Mouse (Mus musculus) MEL (cell line): Measurements from ENCODE around the gene Klc1. TPM values are rescaled to one million over a fixed set of nuclear protein-coding genes. Genes with fewer than 3 reads are reported as not detected.

Experiments used
- DNase-seq: peaks from one replicate; pipeline ENCODE4 v3.0.0; 2011; ENCODE audit warnings: low read depth, low spot score
- H3K27ac ChIP-seq: 2 replicates; pipeline ENCODE4 v1.5.1; 2012; ENCODE audit warnings: low read depth, mild to moderate bottlenecking, control low read depth, low read length, moderate library complexity; ENCODE audit not compliant: control insufficient read depth
- H3K27me3 ChIP-seq, 2 experiments: fragments of 150-350 bp in 1 of 2; sonication (generic) in 1 of 2; 2 replicates each; pipeline ENCODE4 v1.6.1; 2012; ENCODE audit warnings: low read length in 2 of 2, mild to moderate bottlenecking in 2 of 2, improper control_type of control experiment in 1 of 2, moderate library complexity in 1 of 2; ENCODE audit not compliant: insufficient read depth in 2 of 2, control insufficient read depth in 1 of 2
- H3K36me3 ChIP-seq, 2 experiments: 2 replicates each; pipeline ENCODE4 v1.6.1; 2012 to 2014; ENCODE audit warnings: low read length in 2 of 2, improper control_type of control experiment in 1 of 2, inconsistent platforms in 1 of 2, mild to moderate bottlenecking in 1 of 2; ENCODE audit not compliant: insufficient read depth in 2 of 2, control insufficient read depth in 1 of 2
- H3K4me1 ChIP-seq, 2 experiments: fragments of 150-350 bp in 1 of 2; sonication (generic) in 1 of 2; 2 replicates each; pipeline ENCODE4 v1.6.1; 2012; ENCODE audit warnings: low read length in 2 of 2, improper control_type of control experiment in 1 of 2, mild to moderate bottlenecking in 1 of 2; ENCODE audit not compliant: insufficient read depth in 2 of 2, control insufficient read depth in 1 of 2
- H3K4me3 ChIP-seq, 2 experiments: fragments of 150-350 bp in 1 of 2; sonication (generic) in 1 of 2; 2 replicates each; pipeline ENCODE4 v1.5.1; 2012; ENCODE audit warnings: low read depth in 2 of 2, low read length in 2 of 2, mild to moderate bottlenecking in 2 of 2, moderate library complexity in 2 of 2, control low read depth in 1 of 2, improper control_type of control experiment in 1 of 2; ENCODE audit not compliant: control insufficient read depth in 1 of 2, insufficient read depth in 1 of 2
- H3K79me2 ChIP-seq: 2 replicates; pipeline ENCODE4 v1.6.1; 2012; ENCODE audit warnings: mild to moderate bottlenecking, low read length, moderate library complexity; ENCODE audit not compliant: control insufficient read depth, poor library complexity, insufficient read depth
- H3K9ac ChIP-seq: 2 replicates; pipeline ENCODE4 v1.6.1; 2012; ENCODE audit warnings: low read depth, mild to moderate bottlenecking, control low read depth, low read length, moderate library complexity; ENCODE audit not compliant: control insufficient read depth, poor library complexity, severe bottlenecking
- H3K9me3 ChIP-seq: fragments of 150-350 bp; sonication (generic); replicated peaks from 2 replicates; pipeline ENCODE4 v1.6.1; 2012; ENCODE audit warnings: mild to moderate bottlenecking, low read length, improper control_type of control experiment, moderate library complexity; ENCODE audit not compliant: insufficient read depth
- E2F4 ChIP-seq: IDR thresholded peaks from 2 replicates; pipeline ENCODE4 v1.6.1; 2011; ENCODE audit warnings: low read depth, low read length, improper control_type of control experiment, borderline replicate concordance
- EP300 ChIP-seq, 2 experiments: IDR thresholded peaks; 2 replicates each; pipeline ENCODE4 v1.6.1; 2011; ENCODE audit warnings: improper control_type of control experiment in 2 of 2, low read length in 2 of 2, low read depth in 1 of 2, mild to moderate bottlenecking in 1 of 2
- GABPA ChIP-seq: IDR thresholded peaks from 2 replicates; pipeline ENCODE4 v1.6.1; 2012; ENCODE audit warnings: low read depth, mild to moderate bottlenecking, inconsistent platforms, low read length, improper control_type of control experiment, moderate library complexity
- GATA1 ChIP-seq: IDR thresholded peaks from 2 replicates; pipeline ENCODE4 v1.6.1; 2011; ENCODE audit warnings: low read depth, low read length, improper control_type of control experiment
- JUND ChIP-seq: IDR thresholded peaks from 2 replicates; pipeline ENCODE4 v1.6.1; 2011; ENCODE audit warnings: low read depth, mild to moderate bottlenecking, improper control_type of control experiment, low read length
- MXI1 ChIP-seq: IDR thresholded peaks from 2 replicates; pipeline ENCODE4 v1.6.1; 2011; ENCODE audit warnings: mild to moderate bottlenecking, low read depth, low read length, improper control_type of control experiment
- NELFE ChIP-seq: IDR thresholded peaks from 2 replicates; pipeline ENCODE4 v1.6.1; 2011; ENCODE audit warnings: low read depth, low read length, improper control_type of control experiment
- POLR2AphosphoS2 ChIP-seq: IDR thresholded peaks from 2 replicates; pipeline ENCODE4 v1.6.1; 2011; ENCODE audit warnings: low read length, improper control_type of control experiment
- RAD21 ChIP-seq: IDR thresholded peaks from 2 replicates; pipeline ENCODE4 v1.6.1; 2011; ENCODE audit warnings: mild to moderate bottlenecking, low read depth, low read length, improper control_type of control experiment
- RCOR1 ChIP-seq: IDR thresholded peaks from 2 replicates; pipeline ENCODE4 v1.6.1; 2012; ENCODE audit warnings: low read depth, mild to moderate bottlenecking, inconsistent platforms, low read length, improper control_type of control experiment
- SIN3A ChIP-seq: IDR thresholded peaks from 2 replicates; pipeline ENCODE4 v1.6.1; 2012; ENCODE audit warnings: low read length, improper control_type of control experiment, inconsistent platforms
- SMC3 ChIP-seq: IDR thresholded peaks from 2 replicates; pipeline ENCODE4 v1.6.1; 2011; ENCODE audit warnings: low read depth, low read length, improper control_type of control experiment
- ZC3H11A ChIP-seq: IDR thresholded peaks from 2 replicates; pipeline ENCODE4 v1.6.1; 2012; ENCODE audit warnings: low read depth, mild to moderate bottlenecking, inconsistent platforms, low read length, improper control_type of control experiment
- ZNF384 ChIP-seq: IDR thresholded peaks from 2 replicates; pipeline ENCODE4 v1.6.1; 2012; ENCODE audit warnings: low read depth, mild to moderate bottlenecking, inconsistent platforms, low read length, improper control_type of control experiment
- polyA plus RNA-seq, 2 experiments: library from polyadenylated mRNA; stranded (reverse) in 1 of 2; unstranded in 1 of 2; fragments of >175 nt in 1 of 2; fragments of >200 nt in 1 of 2; gene quantifications; 2 replicates each; pipeline versions ENCODE4 v1.2.1 to v1.2.4; 2012; ENCODE audit warnings: low replicate concordance in 2 of 2, low read depth in 1 of 2; ENCODE audit not compliant: insufficient read length in 2 of 2, insufficient read depth in 1 of 2, missing spikeins in 1 of 2
- total RNA-seq: library from RNA; depleted of rRNA; stranded (reverse); fragments of 300-350 nt; gene quantifications from 2 replicates; pipeline ENCODE4 v1.2.3, GENCODE M21; 2012

The Klc1 gene
- total and polyA plus RNA-seq, 3 experiments = 30.7 to 60.4 TPM; not detected in 1

DNA sequence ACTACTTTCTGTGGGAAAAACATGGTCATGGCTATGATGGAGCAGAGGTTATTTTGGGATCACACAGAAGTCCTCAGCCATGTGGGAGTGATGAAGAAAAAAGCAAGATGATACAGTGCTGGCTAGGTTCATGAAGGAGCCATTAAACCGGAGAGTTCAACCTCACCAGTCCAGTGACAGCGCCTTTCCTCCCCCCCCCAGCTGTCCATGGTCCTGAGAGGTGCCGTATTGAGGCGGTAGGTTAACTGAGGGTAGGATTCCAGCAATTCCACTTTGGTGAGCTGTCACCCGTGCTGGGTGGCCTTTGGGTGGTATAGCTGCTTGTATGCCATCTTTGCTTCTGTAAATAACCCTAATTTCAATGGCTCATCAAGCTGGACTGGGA lies 2.0 kb upstream of the Klc1 start:
- DNase-seq = peak; percentile 39
- H3K4me3 ChIP-seq = no peak overlapping the region
- H3K9ac ChIP-seq = no peak overlapping the region
- H3K4me1 ChIP-seq = peaks cover 9 to 19% of the 10 kb centered on the region in 2 experiments
- H3K9me3 ChIP-seq = no peaks in the 10 kb centered on the region
- no peak overlapping the region for H3K27ac ChIP-seq
- H3K27me3 ChIP-seq = no peaks in the 10 kb centered on the region
- TF ChIP-seq POLR2AphosphoS2 = no peak
- 0 out of 2 replicates have a peak, but pooled peaks have one; percentile 16 for TF ChIP-seq SIN3A
- 0 out of 2 replicates have a peak, but pooled peaks have one; percentile 20 for TF ChIP-seq MXI1
- peaks cover 18% of the 10 kb centered on the region for H3K79me2 ChIP-seq
- peaks cover 0 to 10% of the 10 kb centered on the region in 2 experiments; a peak in 2 of 4 replicates for H3K36me3 ChIP-seq

DNA sequence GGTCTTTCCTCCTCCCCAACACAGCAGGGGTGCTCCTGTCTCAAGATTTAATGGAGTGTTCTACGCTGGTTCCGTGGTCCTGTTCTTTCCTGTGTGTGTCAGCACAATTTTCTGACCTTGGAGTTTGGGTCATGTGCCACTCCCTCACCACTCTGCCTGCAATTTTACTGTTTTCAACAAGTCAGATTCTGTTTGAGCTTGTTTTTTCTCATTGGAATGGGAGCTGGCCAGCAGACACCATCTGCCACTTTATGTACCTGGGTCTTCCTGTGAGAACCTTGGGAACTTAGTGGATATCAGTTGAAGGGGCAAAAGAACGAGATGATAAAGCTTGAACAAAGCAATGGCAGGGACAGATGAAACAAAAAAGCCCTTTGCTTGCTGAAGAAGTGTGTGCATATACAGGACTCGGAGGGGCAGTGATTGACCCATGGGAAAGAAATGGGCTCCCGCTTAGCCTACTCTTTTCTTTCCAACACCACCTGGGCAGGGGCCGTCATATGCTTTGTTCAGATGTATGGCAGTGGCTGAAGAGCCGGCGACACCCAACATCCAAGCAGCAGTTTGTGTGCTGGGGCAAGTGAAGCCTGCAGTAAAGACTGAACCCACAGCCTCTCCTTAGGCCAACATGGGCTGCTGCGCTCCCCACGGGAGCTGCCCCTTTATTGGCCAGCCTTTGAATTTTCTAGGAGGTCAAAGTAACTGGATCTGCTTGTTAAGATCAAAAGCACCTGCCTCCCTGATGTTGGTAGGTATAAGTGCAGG lies 906 bp upstream of the Klc1 start:
- Histone ChIP-seq H3K4me1 (peaks cover 9 to 18% of the 10 kb centered on the region in 2 experiments), H3K9ac (peak overlapping the region; percentile 86), H3K4me3 (peak overlapping the region; percentile 79 to 94), H3K27ac (no peak overlapping the region), H3K79me2 (peaks cover 26% of the 10 kb centered on the region), H3K36me3 (peaks cover 0 to 10% of the 10 kb centered on the region in 2 experiments; a peak in 2 of 4 replicates), H3K27me3 (no peaks in the 10 kb centered on the region), H3K9me3 (no peaks in the 10 kb centered on the region)
- no peak for DNase-seq
- TF ChIP-seq GABPA = no peak
- TF ChIP-seq E2F4 = no peak
- no peak for TF ChIP-seq POLR2AphosphoS2
- TF ChIP-seq NELFE = no peak
- TF ChIP-seq RCOR1 = no peak
- 0 out of 2 replicates have a peak, but pooled peaks have one; percentile 10 for TF ChIP-seq MXI1
- no peak for TF ChIP-seq GATA1
- no peak for TF ChIP-seq EP300 (IDR thresholded peaks at IDR 0.05; ENCODE audit: low read depth in 1 of 2, low read length in 2 of 2)

GRCm38 (mm10) chr12:111759176-111760061 lies 770 bp downstream of the Klc1 start:
- peak overlapping the region; percentile 79 to 94 for H3K4me3 ChIP-seq
- H3K27ac ChIP-seq = no peak overlapping the region
- H3K9me3 ChIP-seq = no peaks in the 10 kb centered on the region
- peaks cover 8 to 17% of the 10 kb centered on the region in 2 experiments for H3K4me1 ChIP-seq
- H3K9ac ChIP-seq = peak overlapping the region; percentile 86
- H3K79me2 ChIP-seq = peaks cover 32% of the 10 kb centered on the region
- H3K27me3 ChIP-seq = no peaks in the 10 kb centered on the region
- peaks cover 0 to 9% of the 10 kb centered on the region in 2 experiments; a peak in 2 of 4 replicates for H3K36me3 ChIP-seq
- peak; percentile 60 for DNase-seq
- TF ChIP-seq ZC3H11A = no peak
- TF ChIP-seq SMC3 = no peak
- TF ChIP-seq JUND = no peak
- no peak for TF ChIP-seq ZNF384
- TF ChIP-seq MXI1 = no peak
- no peak for TF ChIP-seq RAD21
- TF ChIP-seq SIN3A = 0 out of 2 replicates have a peak, but pooled peaks have one; percentile 8
